Mouse (Mus musculus) limb, embryonic 13.5 days (tissue): Measurements from ENCODE around the gene Nmur1. TPM values are rescaled to one million over a fixed set of nuclear protein-coding genes. Genes with fewer than 3 reads are reported as not detected.
"Not testable (repeated sequence)": the region's sequence is repeated elsewhere in the genome, so short reads cannot be mapped to it uniquely, and the experiment has no call there.

Experiments
- ATAC-seq: fragments of 200-750 bp; cut with Nextera tagmentation; 2 replicates; pipeline ENCODE4 v1.8.0; 2017; ENCODE audit warnings: low read depth, moderate number of reproducible peaks, moderate TSS enrichment; ENCODE audit not compliant: low FRiP score
- H3K27ac ChIP-seq: fragments of 300-500 bp; sonication (generic); 2 replicates; pipeline ENCODE4 v1.5.1; 2015; ENCODE audit warnings: inconsistent platforms, mild to moderate bottlenecking, moderate library complexity
- H3K27me3 ChIP-seq: fragments of 300-500 bp; sonication (generic); 2 replicates; pipeline ENCODE4 v1.6.1; 2015; ENCODE audit warnings: mild to moderate bottlenecking, inconsistent platforms
- H3K36me3 ChIP-seq: fragments of 300-500 bp; sonication (generic); 2 replicates; pipeline ENCODE4 v1.6.1; 2015; ENCODE audit warnings: inconsistent platforms, mild to moderate bottlenecking, moderate library complexity
- H3K4me1 ChIP-seq: fragments of 300-500 bp; sonication (generic); 2 replicates; pipeline ENCODE4 v1.6.1; 2015; ENCODE audit warnings: inconsistent platforms
- H3K4me2 ChIP-seq: fragments of 300-500 bp; sonication (generic); replicated peaks from 2 replicates; pipeline ENCODE4 v1.6.1; 2015; ENCODE audit warnings: inconsistent platforms, mild to moderate bottlenecking, moderate library complexity
- H3K4me3 ChIP-seq: fragments of 300-500 bp; sonication (generic); 2 replicates; pipeline ENCODE4 v1.5.1; 2015; ENCODE audit warnings: moderate library complexity, mild to moderate bottlenecking, inconsistent platforms
- H3K9ac ChIP-seq: fragments of 300-500 bp; sonication (generic); 2 replicates; pipeline ENCODE4 v1.6.1; 2015; ENCODE audit warnings: mild to moderate bottlenecking, inconsistent platforms
- H3K9me3 ChIP-seq: fragments of 300-500 bp; sonication (generic); 2 replicates; pipeline ENCODE4 v1.6.1; 2016; ENCODE audit warnings: inconsistent platforms
- WGBS: fragments of 180-500 bp; shearing (Covaris S2); methylation state at CpG from one replicate; pipeline ENCODE4 v1.1.7; 2015; 5-methylcytosine and 5-hydroxymethylcytosine counted together
- polyA plus RNA-seq: library from polyadenylated mRNA; unstranded; fragments of >200 nt; fragmentation: Nextera tagmentation; extraction: Ambion mirVana; gene quantifications from 2 replicates; pipeline ENCODE4 v1.2.1, GENCODE M21; 2015

Gene Nmur1
- polyA plus RNA-seq: not detected in 2 replicates

DNA sequence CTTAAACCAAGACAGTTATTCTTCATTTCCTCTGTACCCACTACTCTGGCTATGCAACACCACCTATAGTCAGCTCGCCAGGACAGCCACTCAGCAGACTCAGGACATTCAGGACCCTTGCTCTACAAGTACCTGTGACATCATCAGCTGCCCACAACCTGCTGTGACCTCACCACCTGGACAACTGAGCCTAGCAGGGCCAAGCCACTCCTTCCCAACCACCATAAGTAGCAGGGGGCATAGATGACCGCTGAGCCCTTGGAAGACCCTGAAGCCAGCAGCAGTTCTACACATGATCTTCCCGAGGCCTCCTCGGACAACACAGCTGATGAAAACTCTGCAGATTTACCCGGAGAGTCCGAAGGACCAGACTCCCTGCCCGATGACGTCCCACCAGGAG, at the start of gene Nmur1, which contains the start of gene Tex44:
Gene Nmur1, minus strand, starts transcription at position 101 of the 400 bp plus-strand sequence.
Gene Tex44, plus strand, starts transcription at position 202 of the 400 bp plus-strand sequence.
- no peaks in the 10 kb centered on the region for H3K36me3 ChIP-seq
- H3K27me3 ChIP-seq: no peaks in the 10 kb centered on the region
- no peak within 1 kb of the TSS for H3K4me2 ChIP-seq
- 0 out of 2 replicates have a peak within 1 kb of the TSS, but pooled peaks have one; percentile 22 for H3K27ac ChIP-seq
- WGBS: 91% methylated on average over 8 of the region's 8 CpGs
- H3K4me3 ChIP-seq: no peak within 1 kb of the TSS
- H3K9me3 ChIP-seq: no peaks in the 10 kb centered on the region
- 0 out of 2 replicates have a peak within 1 kb of the TSS, but pooled peaks have one; percentile 39 for H3K9ac ChIP-seq
- H3K4me1 ChIP-seq: peaks cover 21% of the 10 kb centered on the region
- no peak for ATAC-seq

DNA sequence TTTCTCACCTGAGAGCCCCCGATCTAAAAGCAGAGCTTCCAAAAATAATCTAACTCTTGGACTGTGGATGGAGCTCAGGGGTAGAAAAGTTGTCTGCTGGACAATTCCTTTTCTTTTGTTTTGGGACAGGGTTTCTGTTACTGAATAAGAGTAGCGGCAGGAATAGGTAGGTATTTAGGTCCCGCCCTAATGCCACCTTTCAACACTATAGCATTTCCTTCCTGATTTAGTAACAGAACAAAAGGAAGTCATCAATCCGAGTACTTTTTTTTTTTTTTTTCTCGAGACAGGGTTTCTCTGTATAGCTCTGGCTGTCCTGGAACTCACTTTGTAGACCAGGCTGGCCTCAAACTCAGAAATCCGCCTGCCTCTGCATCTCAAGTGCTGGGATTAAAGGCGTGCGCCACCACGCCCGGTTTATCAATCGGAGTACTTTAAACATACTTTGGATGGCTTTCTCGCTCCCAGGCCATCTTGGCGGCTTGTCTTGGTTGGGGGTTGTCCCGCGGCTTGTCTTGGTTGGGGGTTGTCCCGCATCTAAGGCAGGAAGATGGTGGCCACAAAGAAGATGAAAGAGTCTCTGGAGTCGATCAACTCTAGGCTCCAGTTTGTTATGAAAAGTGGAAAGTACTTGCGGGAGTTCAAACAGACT, 47.2 kb upstream of the Nmur1 start:
- Histone ChIP-seq H3K9ac (peak overlapping the region; percentile 54), H3K36me3 (no peaks in the 10 kb centered on the region), H3K9me3 (no peaks in the 10 kb centered on the region), H3K27me3 (no peaks in the 10 kb centered on the region), H3K4me1 (peaks cover 19% of the 10 kb centered on the region), H3K4me2 (no peak overlapping the region), H3K4me3 (no peak overlapping the region), H3K27ac (peak overlapping the region; percentile 91)
- 92% methylated on average over 18 of the region's 18 CpGs for WGBS
- ATAC-seq: no peak

DNA sequence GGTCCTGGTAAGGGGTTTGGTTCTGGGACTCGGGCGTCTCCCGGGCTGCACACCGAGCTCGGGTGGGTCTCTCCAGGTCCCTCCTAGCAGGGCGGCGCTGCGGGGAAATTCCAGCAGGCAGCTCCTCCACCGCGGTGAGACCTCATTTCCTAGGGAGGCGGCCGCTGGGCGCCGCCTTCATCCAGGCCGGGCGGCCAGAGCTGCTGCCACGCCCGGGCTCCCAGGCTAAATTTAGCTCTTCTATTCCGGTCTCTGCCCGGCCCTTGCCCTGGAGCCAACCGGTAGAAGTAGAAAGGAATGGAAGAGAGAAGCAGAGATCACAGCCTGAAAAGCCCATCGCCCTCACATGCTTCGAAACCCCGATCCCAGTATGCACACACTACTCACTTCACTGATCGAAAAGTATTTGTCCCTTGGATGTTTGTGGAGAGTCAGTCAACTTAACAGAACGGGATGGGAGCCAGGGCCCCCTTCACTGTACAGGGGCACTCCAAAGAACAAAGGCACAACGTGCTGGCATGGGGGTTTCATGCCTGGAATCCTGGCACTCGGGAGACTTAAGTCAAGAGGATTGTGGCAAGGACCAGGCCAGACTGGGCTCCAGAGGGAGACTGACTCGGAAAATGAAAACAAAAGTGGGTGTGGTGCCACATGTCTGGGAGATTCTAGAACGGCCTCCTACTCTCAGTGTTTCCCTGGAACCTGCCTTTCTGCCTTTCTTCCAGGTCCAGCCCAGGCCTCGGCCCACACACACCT, 46.3 kb upstream of the Nmur1 start:
- peaks cover 19% of the 10 kb centered on the region for H3K4me1 ChIP-seq
- peak overlapping the region; percentile 56 for H3K4me2 ChIP-seq
- no peaks in the 10 kb centered on the region for H3K9me3 ChIP-seq
- H3K9ac ChIP-seq: peak overlapping the region; percentile 54
- no peaks in the 10 kb centered on the region for H3K36me3 ChIP-seq
- H3K27ac ChIP-seq: peak overlapping the region; percentile 91
- no peaks in the 10 kb centered on the region for H3K27me3 ChIP-seq
- 14% methylated on average over 31 of the region's 31 CpGs for WGBS
- peak overlapping the region; percentile 5 for H3K4me3 ChIP-seq
- peak; percentile 79 for ATAC-seq

GRCm38 (mm10) chr1:86471504-86471961, 45.5 kb upstream of the Nmur1 start:
- not testable (repeated sequence) for H3K9me3 ChIP-seq, H3K36me3 ChIP-seq, H3K9ac ChIP-seq, H3K4me3 ChIP-seq, H3K27me3 ChIP-seq, ATAC-seq
- 71% methylated on average over 11 of the region's 11 CpGs for WGBS
- Histone ChIP-seq H3K4me1 (peaks cover 19% of the 10 kb centered on the region), H3K4me2 (peak overlapping the region; percentile 56), H3K27ac (peak overlapping the region; percentile 91)

DNA sequence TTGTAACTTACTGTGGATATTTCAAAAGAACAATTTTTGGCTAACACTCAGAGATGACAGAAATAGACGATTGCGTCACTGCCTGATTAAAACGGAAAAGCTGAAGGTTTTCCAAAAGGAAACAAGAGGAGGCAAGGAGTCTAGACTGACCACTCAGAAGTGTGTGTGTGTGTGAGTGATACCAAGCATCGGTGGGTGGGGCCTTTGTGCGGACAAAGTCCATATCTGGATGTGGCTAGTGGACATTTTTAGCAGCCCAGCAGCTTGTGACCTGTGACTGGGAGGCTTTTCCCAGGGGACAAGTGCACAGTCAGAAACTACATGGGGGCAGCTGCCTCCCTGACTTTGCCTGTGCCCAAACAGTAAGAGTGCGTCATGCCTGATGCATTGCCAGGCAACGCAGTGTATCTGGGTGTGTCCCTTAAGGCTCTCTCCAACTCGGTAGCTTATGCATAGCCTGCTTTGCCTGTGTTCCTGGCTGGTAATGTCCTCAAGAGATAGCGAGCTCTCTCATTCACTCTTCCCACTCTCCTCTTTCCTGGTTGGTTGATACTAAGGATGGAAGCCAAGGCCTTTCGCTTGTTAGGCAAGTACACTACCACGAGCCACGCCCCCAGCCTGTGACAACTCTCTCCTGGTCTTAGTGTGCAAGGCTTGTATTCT, 44.6 kb upstream of the Nmur1 start:
- Histone ChIP-seq H3K4me3 (no peak overlapping the region), H3K27ac (peak overlapping the region; percentile 52; the same call in 1 of the 2 replicates), H3K36me3 (no peaks in the 10 kb centered on the region), H3K4me1 (peaks cover 19% of the 10 kb centered on the region), H3K9ac (no peak overlapping the region), H3K27me3 (no peaks in the 10 kb centered on the region), H3K9me3 (peaks cover 4% of the 10 kb centered on the region; the same call in 1 of the 2 replicates), H3K4me2 (no peak overlapping the region)
- ATAC-seq: peak; percentile 25; the same call in 1 of the 2 replicates
- 83% methylated on average over 12 of the region's 12 CpGs for WGBS

DNA sequence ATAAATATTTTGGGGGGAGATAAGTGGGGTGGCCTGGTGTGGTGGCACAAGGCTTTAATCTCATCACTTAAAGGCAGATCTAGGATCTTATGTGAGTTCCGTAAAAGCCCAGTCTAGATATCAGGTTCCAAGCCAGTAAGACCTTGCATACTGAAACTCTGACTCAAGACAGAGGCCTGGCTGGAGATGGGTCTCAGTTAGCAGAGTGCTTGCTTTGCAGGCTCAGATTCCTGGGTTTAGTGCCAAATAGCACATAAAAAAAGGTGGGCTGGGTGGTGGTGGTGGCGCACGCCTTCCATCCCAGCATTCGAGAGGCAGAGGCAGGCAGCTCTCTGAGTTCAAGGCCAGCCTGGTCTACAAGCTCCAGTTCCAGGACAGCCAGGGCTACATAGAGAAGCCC, 43.8 kb upstream of the Nmur1 start:
- H3K27me3 ChIP-seq: no peaks in the 10 kb centered on the region
- peaks cover 23% of the 10 kb centered on the region for H3K4me1 ChIP-seq
- H3K4me2 ChIP-seq: no peak overlapping the region
- ATAC-seq: no peak
- H3K9me3 ChIP-seq: peaks cover 4% of the 10 kb centered on the region; the same call in 1 of the 2 replicates
- no peak overlapping the region for H3K4me3 ChIP-seq
- H3K27ac ChIP-seq: no peak overlapping the region
- H3K36me3 ChIP-seq: no peaks in the 10 kb centered on the region
- H3K9ac ChIP-seq: no peak overlapping the region
- 90% methylated on average over 4 of the region's 4 CpGs for WGBS

- Histone ChIP-seq H3K36me3 (no peaks in the 10 kb centered on the region), H3K27me3 (no peaks in the 10 kb centered on the region), H3K4me1 (peaks cover 29% of the 10 kb centered on the region), H3K27ac (no peak overlapping the region), H3K4me3 (no peak overlapping the region), H3K9me3 (peaks cover 4% of the 10 kb centered on the region; the same call in 1 of the 2 replicates), H3K9ac (no peak overlapping the region), H3K4me2 (no peak overlapping the region)
- 90% methylated on average over 8 of the region's 8 CpGs for WGBS
- ATAC-seq: no peak
Measured at GRCm38 (mm10) chr1:86467416-86467815, 41.4 kb upstream of the Nmur1 start.

- Histone ChIP-seq H3K9ac (peak overlapping the region; percentile 20; the same call in 1 of the 2 replicates), H3K27me3 (no peaks in the 10 kb centered on the region)
- ATAC-seq: 0 out of 2 replicates have a peak, but pooled peaks have one; percentile 32
Measured at GRCm38 (mm10) chr1:86464875-86465224, 38.8 kb upstream of the Nmur1 start.

DNA sequence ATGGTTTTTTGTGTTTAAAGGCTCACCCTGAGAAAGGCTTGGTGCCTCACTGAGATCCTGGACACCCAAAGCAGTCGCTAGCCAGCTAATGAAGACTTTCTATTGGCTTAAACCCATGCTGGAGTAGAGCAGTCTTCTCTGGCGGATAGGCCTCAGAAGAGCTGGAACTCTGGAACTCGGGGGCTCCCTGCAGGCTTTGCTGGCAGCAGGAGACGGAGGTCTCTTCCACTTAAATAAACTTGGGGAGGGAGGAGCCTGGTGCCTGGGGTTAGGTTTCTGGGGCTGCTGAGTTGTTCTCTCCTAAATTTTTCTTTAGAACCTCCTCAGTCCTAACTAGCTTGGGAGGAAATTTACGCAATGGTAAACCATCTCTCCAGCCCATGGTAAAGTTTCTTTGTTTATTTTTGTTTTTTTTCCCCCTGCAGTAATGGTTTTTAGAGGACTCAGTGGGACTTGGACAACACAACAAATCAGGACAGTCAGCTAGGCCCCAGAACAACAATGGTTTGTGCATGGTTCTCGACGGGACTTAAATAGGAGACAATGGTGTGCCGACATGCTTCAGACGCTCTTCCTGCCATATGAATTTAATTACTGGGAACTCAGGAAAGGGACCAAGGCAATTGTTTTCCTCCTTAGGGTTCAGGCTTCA, 38.3 kb upstream of the Nmur1 start:
- Histone ChIP-seq H3K4me1 (peaks cover 16% of the 10 kb centered on the region), H3K9ac (0 out of 2 replicates have a peak overlapping the region, but pooled peaks have one; percentile 20)
- ATAC-seq: no peak

More at GRCm38 (mm10) chr1:86464875-86465224, 38.8 kb upstream of the Nmur1 start:
- Histone ChIP-seq H3K9me3 (peaks cover 4% of the 10 kb centered on the region; the same call in 1 of the 2 replicates), H3K4me3 (no peak overlapping the region), H3K4me2 (no peak overlapping the region), H3K36me3 (no peaks in the 10 kb centered on the region), H3K27ac (peak overlapping the region; percentile 78), H3K4me1 (peaks cover 16% of the 10 kb centered on the region)
- 35% methylated on average over 4 of the region's 4 CpGs for WGBS

GRCm38 (mm10) chr1:86459371-86459770, 33.3 kb upstream of the Nmur1 start:
- 68% methylated on average over 4 of the region's 4 CpGs for WGBS
- no peak overlapping the region for H3K27ac ChIP-seq
- H3K27me3 ChIP-seq: no peaks in the 10 kb centered on the region
- ATAC-seq: no peak
- no peak overlapping the region for H3K9ac ChIP-seq
- no peaks in the 10 kb centered on the region for H3K9me3 ChIP-seq
- no peaks in the 10 kb centered on the region for H3K36me3 ChIP-seq
- no peak overlapping the region for H3K4me3 ChIP-seq
- H3K4me1 ChIP-seq: peaks cover 7% of the 10 kb centered on the region
- no peak overlapping the region for H3K4me2 ChIP-seq

More for the DNA sequence above, 38.3 kb upstream of the Nmur1 start:
- Histone ChIP-seq H3K9me3 (peaks cover 4% of the 10 kb centered on the region; the same call in 1 of the 2 replicates), H3K27me3 (no peaks in the 10 kb centered on the region), H3K36me3 (no peaks in the 10 kb centered on the region), H3K4me2 (no peak overlapping the region), H3K4me3 (no peak overlapping the region), H3K27ac (peak overlapping the region; percentile 78)
- 30% methylated on average over 9 of the region's 9 CpGs for WGBS

- peak; percentile 40; the same call in 1 of the 2 replicates for ATAC-seq
Measured at GRCm38 (mm10) chr1:86456892-86457581, 31.0 kb upstream of the Nmur1 start.

More at GRCm38 (mm10) chr1:86456892-86457581, 31.0 kb upstream of the Nmur1 start:
- no peaks in the 10 kb centered on the region for H3K36me3 ChIP-seq
- H3K9ac ChIP-seq: peak overlapping the region; percentile 43; the same call in 1 of the 2 replicates
- 50% methylated on average over 13 of the region's 13 CpGs for WGBS
- H3K27ac ChIP-seq: peak overlapping the region; percentile 48; the same call in 1 of the 2 replicates
- no peaks in the 10 kb centered on the region for H3K9me3 ChIP-seq
- H3K27me3 ChIP-seq: no peaks in the 10 kb centered on the region
- H3K4me2 ChIP-seq: no peak overlapping the region
- H3K4me3 ChIP-seq: no peak overlapping the region
- no peaks in the 10 kb centered on the region for H3K4me1 ChIP-seq
